Mouse (Mus musculus): ENCODE results near the gene Cped1. TPM values are rescaled to one million over a fixed set of nuclear protein-coding genes. Genes with fewer than 3 reads are reported as not detected.

Cped1 gene
- total and polyA plus RNA-seq, 2 experiments from 2014 or later = 3.6 to 13.2 TPM

GRCm38 (mm10) chr6:22071323-22071840, 85.7 kb downstream of the Cped1 start:
- Histone ChIP-seq H3K4me2 (ENCODE audit: low read depth, low read length) (peak overlapping the region; percentile 14), H3K27me3 (ENCODE audit: control insufficient read depth, insufficient read depth, low read length) (no peaks in the 10 kb centered on the region), H3K27ac (ENCODE audit: low read depth) (no peak overlapping the region), H3K9ac (replicated peaks; ENCODE audit: low read depth, low read length) (no peak overlapping the region), H3K36me3 (replicated peaks; ENCODE audit: control insufficient read depth, insufficient read depth, low read length) (no peaks in the 10 kb centered on the region), H3K4me1 (ENCODE audit: control insufficient read depth, insufficient read depth) (no peaks in the 10 kb centered on the region), H3K4me3 (ENCODE audit: low read depth, low read length) (peak overlapping the region; percentile 3; the same call in 1 of the 2 replicates), H3K9me3 (replicated peaks; ENCODE audit: control insufficient read depth, low read length) (no peaks in the 10 kb centered on the region)
- ATAC-seq (ENCODE audit: insufficient read depth, low read depth) (no peak), DNase-seq (ENCODE audit: low spot score) (peak; percentile 19)
- TF ChIP-seq CTCF (IDR thresholded peaks at IDR 0.05; ENCODE audit: low read depth) (peak; percentile 46), EP300 (IDR thresholded peaks at IDR 0.05; ENCODE audit: low read depth) (no peak)
- 29% methylated on average over 4 of the region's 4 CpGs for WGBS

- ATAC-seq (ENCODE audit: insufficient read depth, low read depth) (no peak), DNase-seq (ENCODE audit: low spot score) (no peak)
- no peaks in the 10 kb centered on the region for H3K27me3 ChIP-seq (ENCODE audit: control insufficient read depth, insufficient read depth, low read length)
- no peak overlapping the region for H3K4me3 ChIP-seq (ENCODE audit: low read depth, low read length)
- H3K4me2 ChIP-seq (ENCODE audit: low read depth, low read length) = no peak overlapping the region
- H3K4me1 ChIP-seq (ENCODE audit: control insufficient read depth, insufficient read depth) = no peaks in the 10 kb centered on the region
- H3K9ac ChIP-seq (replicated peaks; ENCODE audit: low read depth, low read length) = no peak overlapping the region
- H3K9me3 ChIP-seq (replicated peaks; ENCODE audit: control insufficient read depth, low read length) = no peaks in the 10 kb centered on the region
- no peak overlapping the region for H3K27ac ChIP-seq (ENCODE audit: low read depth)
- WGBS = 67% methylated on average over 4 of the region's 4 CpGs
- H3K36me3 ChIP-seq (replicated peaks; ENCODE audit: control insufficient read depth, insufficient read depth, low read length) = no peaks in the 10 kb centered on the region
- TF ChIP-seq EP300 (IDR thresholded peaks at IDR 0.05; ENCODE audit: low read depth) = no peak
These were observed 87.0 kb downstream of the Cped1 start for GRCm38 (mm10) chr6:22072737-22073136.

- ATAC-seq (ENCODE audit: insufficient read depth, low read depth) (no peak), DNase-seq (ENCODE audit: low spot score) (no peak)
- no peak overlapping the region for H3K9ac ChIP-seq (replicated peaks; ENCODE audit: low read depth, low read length)
- H3K4me2 ChIP-seq (ENCODE audit: low read depth, low read length) = no peak overlapping the region
- H3K27ac ChIP-seq (ENCODE audit: low read depth) = no peak overlapping the region
- no peaks in the 10 kb centered on the region for H3K9me3 ChIP-seq (replicated peaks; ENCODE audit: control insufficient read depth, low read length)
- WGBS = 67% methylated on average over 5 of the region's 5 CpGs
- no peaks in the 10 kb centered on the region for H3K27me3 ChIP-seq (ENCODE audit: control insufficient read depth, insufficient read depth, low read length)
- H3K4me1 ChIP-seq (ENCODE audit: control insufficient read depth, insufficient read depth) = no peaks in the 10 kb centered on the region
- H3K36me3 ChIP-seq (replicated peaks; ENCODE audit: control insufficient read depth, insufficient read depth, low read length) = no peaks in the 10 kb centered on the region
- no peak overlapping the region for H3K4me3 ChIP-seq (ENCODE audit: low read depth, low read length)
- TF ChIP-seq CTCF (IDR thresholded peaks at IDR 0.05; ENCODE audit: low read depth) (no peak), EP300 (IDR thresholded peaks at IDR 0.05; ENCODE audit: low read depth) (no peak)
These were observed 88.7 kb downstream of the Cped1 start for GRCm38 (mm10) chr6:22074232-22075083.

DNA sequence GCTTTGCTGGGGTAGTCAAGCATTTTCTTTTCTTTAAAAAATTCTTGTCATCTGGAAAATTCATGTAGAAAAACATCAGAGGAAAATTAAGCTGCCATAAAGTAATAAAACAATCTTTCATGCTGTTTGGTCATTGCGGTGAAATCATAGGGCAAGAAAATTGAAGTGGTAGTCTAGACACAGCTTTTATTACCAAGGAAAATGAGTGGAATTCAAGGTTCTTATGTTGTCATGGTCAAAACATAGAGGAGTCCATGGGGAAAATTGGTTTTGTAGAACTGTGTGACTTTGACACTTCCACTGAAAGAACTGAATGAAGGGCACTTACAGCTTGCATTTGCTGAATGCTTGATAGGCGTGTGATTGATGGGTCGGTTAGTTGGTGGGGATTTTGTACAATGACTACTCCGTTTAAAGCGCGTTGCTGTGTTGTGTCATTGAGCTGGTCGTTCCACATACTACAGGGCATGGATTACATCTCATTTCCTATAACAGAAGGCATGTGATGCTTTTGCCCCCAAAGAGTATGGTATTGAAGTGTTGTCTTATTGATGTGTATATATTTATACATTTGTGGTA, 93.1 kb downstream of the Cped1 start:
- WGBS = 78% methylated on average over 7 of the region's 7 CpGs
- TF ChIP-seq EP300 (IDR thresholded peaks at IDR 0.05; ENCODE audit: low read depth) (no peak), CTCF (IDR thresholded peaks at IDR 0.05; ENCODE audit: low read depth) (no peak)
- Histone ChIP-seq H3K27ac (ENCODE audit: low read depth) (no peak overlapping the region), H3K9ac (replicated peaks; ENCODE audit: low read depth, low read length) (no peak overlapping the region), H3K9me3 (replicated peaks; ENCODE audit: control insufficient read depth, low read length) (no peaks in the 10 kb centered on the region), H3K4me1 (ENCODE audit: control insufficient read depth, insufficient read depth) (no peaks in the 10 kb centered on the region), H3K4me3 (ENCODE audit: low read depth, low read length) (no peak overlapping the region), H3K4me2 (ENCODE audit: low read depth, low read length) (no peak overlapping the region), H3K27me3 (ENCODE audit: control insufficient read depth, insufficient read depth, low read length) (no peaks in the 10 kb centered on the region), H3K36me3 (replicated peaks; ENCODE audit: control insufficient read depth, insufficient read depth, low read length) (no peaks in the 10 kb centered on the region)
- ATAC-seq (ENCODE audit: insufficient read depth, low read depth) (no peak), DNase-seq (ENCODE audit: low spot score) (no peak)

DNA sequence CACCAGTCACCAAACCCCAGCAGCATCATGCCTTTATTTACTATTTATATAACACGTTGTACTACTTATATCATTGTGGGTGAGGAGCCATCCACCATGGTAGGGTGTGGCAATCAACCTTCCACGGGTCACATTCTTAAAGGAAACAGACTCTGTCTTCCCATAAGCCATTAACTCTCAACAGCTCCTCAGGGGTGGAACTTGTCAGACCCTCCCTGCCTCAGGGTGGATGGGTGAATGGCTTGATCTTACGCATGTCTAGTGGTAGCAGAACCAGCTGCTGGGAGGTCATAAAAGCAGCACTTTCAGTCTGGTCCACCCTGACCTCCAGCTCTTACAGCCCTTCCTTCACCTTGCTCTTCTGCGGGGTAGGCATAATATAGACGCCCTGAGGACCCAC, 100.3 kb downstream of the Cped1 start:
- no peaks in the 10 kb centered on the region for H3K9me3 ChIP-seq (replicated peaks; ENCODE audit: control insufficient read depth, low read length)
- 78% methylated on average over 5 of the region's 5 CpGs for WGBS
- DNase-seq (ENCODE audit: low spot score) = no peak
- H3K4me3 ChIP-seq (ENCODE audit: low read depth, low read length) = no peak overlapping the region
- ATAC-seq (ENCODE audit: insufficient read depth, low read depth) = no peak
- H3K4me2 ChIP-seq (ENCODE audit: low read depth, low read length) = no peak overlapping the region
- H3K9ac ChIP-seq (replicated peaks; ENCODE audit: low read depth, low read length) = no peak overlapping the region
- no peak for TF ChIP-seq EP300 (IDR thresholded peaks at IDR 0.05; ENCODE audit: low read depth)
- no peaks in the 10 kb centered on the region for H3K36me3 ChIP-seq (replicated peaks; ENCODE audit: control insufficient read depth, insufficient read depth, low read length)
- no peak overlapping the region for H3K27ac ChIP-seq (ENCODE audit: low read depth)
- H3K4me1 ChIP-seq (ENCODE audit: control insufficient read depth, insufficient read depth) = no peaks in the 10 kb centered on the region
- H3K27me3 ChIP-seq (ENCODE audit: control insufficient read depth, insufficient read depth, low read length) = no peaks in the 10 kb centered on the region
